Mouse (Mus musculus) liver, postnatal 0 days (tissue): ENCODE data around the gene Ptpn22.

Experiments used
- CTCF ChIP-seq: sonication (generic); IDR thresholded peaks from 2 replicates; pipeline ENCODE4 v1.5.1; 2016; ENCODE audit warnings: antibody characterized with exemption, low read depth
- EP300 ChIP-seq: IDR thresholded peaks from 2 replicates; pipeline ENCODE4 v1.6.1; 2016; ENCODE audit warnings: antibody characterized with exemption, low read depth, mild to moderate bottlenecking

DNA sequence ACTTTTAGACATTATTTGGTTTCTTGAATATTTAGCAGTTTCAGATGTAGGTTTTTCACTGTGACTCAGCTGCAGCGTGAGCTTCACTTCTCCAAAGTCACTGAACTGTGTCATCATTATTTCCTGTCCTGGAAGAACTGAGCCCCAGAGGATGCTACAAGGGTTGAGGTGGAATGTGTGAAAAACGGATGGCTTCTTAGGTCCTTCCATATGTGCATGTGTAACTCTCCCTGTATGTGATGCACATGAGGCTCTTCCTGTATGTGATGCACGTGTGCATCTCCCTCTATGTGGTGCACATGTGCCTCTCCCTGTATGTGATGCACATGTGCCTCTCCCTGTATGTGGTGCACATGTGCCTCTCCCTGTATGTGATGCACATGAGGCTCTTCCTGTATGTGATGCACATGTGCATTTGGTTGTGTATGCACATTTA is 13.1 kb downstream of the Ptpn22 start:
- TF ChIP-seq CTCF: no peak
- no peak for TF ChIP-seq EP300
